Mouse (Mus musculus) layer of hippocampus, postnatal 14 days (tissue): ENCODE results near the gene Gm12216. TPM values are rescaled to one million over a fixed set of nuclear protein-coding genes. Genes with fewer than 3 reads are reported as not detected.
A peak's percentile ranks its signal among the peaks of the same experiment; 100 is the strongest.
"Not testable (repeated sequence)": the region's sequence is repeated elsewhere in the genome, so short reads cannot be mapped to it uniquely, and the experiment has no call there.

Experiments
- DNase-seq, 2 experiments: peaks; one replicate each; pipeline ENCODE4 v3.0.0; 2021 to 2022; ENCODE audit warnings: low spot score in 2 of 2, mixed read lengths in 1 of 2
- total RNA-seq, 2 experiments: library from RNA; stranded (reverse); gene quantifications; 2 replicates each; pipeline ENCODE4 v1.2.3; 2021

Gene Gm12216
- total RNA-seq, 2 experiments from 2014 or later = 2.4 to 4.1 TPM

GRCm38 (mm10) chr11:53874706-53875105 lies 15.7 kb upstream of the Gm12216 start:
- DNase-seq = no peak

- not testable (repeated sequence) for DNase-seq
Measured at GRCm38 (mm10) chr11:53873909-53874704, 15.1 kb upstream of the Gm12216 start.

GRCm38 (mm10) chr11:53871786-53872507 lies 12.9 kb upstream of the Gm12216 start:
- no peak for DNase-seq

GRCm38 (mm10) chr11:53869172-53869571 lies 10.1 kb upstream of the Gm12216 start:
- DNase-seq = no peak

- DNase-seq = not testable (repeated sequence)
Measured at GRCm38 (mm10) chr11:53868323-53868722, 9.3 kb upstream of the Gm12216 start.

GRCm38 (mm10) chr11:53864724-53865310 lies 5.8 kb upstream of the Gm12216 start:
- DNase-seq = not testable (repeated sequence)

GRCm38 (mm10) chr11:53860944-53861343 lies 1.9 kb upstream of the Gm12216 start:
- not testable (repeated sequence) for DNase-seq

- no peak for DNase-seq
Measured at GRCm38 (mm10) chr11:53858058-53858760, 847 bp downstream of the Gm12216 start.

- DNase-seq = no peak
Measured at GRCm38 (mm10) chr11:53853665-53854064, 5.4 kb downstream of the Gm12216 start.

- no peak for DNase-seq
Measured at GRCm38 (mm10) chr11:53851795-53852194, 7.3 kb downstream of the Gm12216 start.

GRCm38 (mm10) chr11:53849588-53850320 lies 9.3 kb downstream of the Gm12216 start:
- peak; percentile 63 to 73 for DNase-seq

GRCm38 (mm10) chr11:53845680-53846079 lies 13.4 kb downstream of the Gm12216 start:
- DNase-seq = no peak

- peak in 1 of 2 experiments; percentile 39 for DNase-seq
Measured at GRCm38 (mm10) chr11:53843106-53843505, 15.9 kb downstream of the Gm12216 start.

- no peak for DNase-seq
Measured at GRCm38 (mm10) chr11:53842161-53842581, 16.9 kb downstream of the Gm12216 start.

GRCm38 (mm10) chr11:53841514-53841913 lies 17.5 kb downstream of the Gm12216 start:
- DNase-seq = no peak

GRCm38 (mm10) chr11:53839663-53840642 lies 19.1 kb downstream of the Gm12216 start:
- DNase-seq = no peak

- no peak for DNase-seq
Measured at GRCm38 (mm10) chr11:53839147-53839546, 19.9 kb downstream of the Gm12216 start.

- DNase-seq = no peak
Measured at GRCm38 (mm10) chr11:53837731-53838130, 21.3 kb downstream of the Gm12216 start.

- DNase-seq = no peak
Measured at GRCm38 (mm10) chr11:53835379-53836010, 23.6 kb downstream of the Gm12216 start.
